Mouse (Mus musculus) cortical plate, adult 2 months (tissue): ENCODE measurements at regions not wholly inside any gene's neighbourhood (a gene's known extent, or its start where the extent isn't known, plus 50 kb on each side); places are given as distances from the start of the nearest gene placed in this dataset.

Experiments
- CTCF ChIP-seq: fragments of 200-500 bp; IDR thresholded peaks from 2 replicates; pipeline ENCODE4 v1.5.1; 2011; ENCODE audit warnings: mild to moderate bottlenecking, control low read depth, low read length; ENCODE audit not compliant: insufficient read depth; ENCODE audit errors: extremely low read depth
- POLR2A ChIP-seq: fragments of 200-500 bp; IDR thresholded peaks from 2 replicates; pipeline ENCODE4 v1.6.1; 2011; ENCODE audit warnings: mild to moderate bottlenecking, low read length, control low read depth; ENCODE audit not compliant: insufficient read depth; ENCODE audit errors: extremely low read depth

- TF ChIP-seq CTCF, result no peak
- no peak for TF ChIP-seq POLR2A
Observed at GRCm38 (mm10) chr4:9104657-9105056, 865.8 kb upstream of the Car8 start.
